Mouse (Mus musculus): ENCODE data around the gene 0610030E20Rik. TPM values are rescaled to one million over a fixed set of nuclear protein-coding genes. Genes with fewer than 3 reads are reported as not detected.

Gene 0610030E20Rik
- total RNA-seq, 2 experiments from 2014 or later = 26.7 to 34.0 TPM

DNA sequence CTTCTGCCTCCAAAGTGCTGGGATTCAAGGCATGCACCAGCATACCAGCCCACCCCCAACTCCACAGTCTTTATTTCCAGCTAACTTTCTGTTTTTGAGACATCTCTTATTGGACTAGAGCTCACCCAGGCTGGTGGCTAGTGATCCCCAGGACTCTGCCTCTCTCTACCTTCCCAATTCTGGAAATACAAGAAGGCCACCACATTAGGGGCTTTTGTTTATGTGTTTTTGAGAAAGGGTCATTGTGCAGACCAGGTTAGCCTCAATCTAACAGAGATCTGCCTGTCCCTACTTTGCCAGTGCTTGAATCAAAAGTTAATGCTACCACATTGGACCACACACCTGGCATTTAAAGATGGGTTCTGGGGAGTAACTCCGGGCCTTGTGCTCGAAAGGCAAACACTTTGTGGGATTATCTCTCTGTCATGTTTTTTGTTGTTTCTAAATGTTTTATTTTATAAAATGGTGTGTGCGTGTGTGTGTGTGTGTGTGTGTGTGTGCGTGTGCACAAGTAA, 20.4 kb downstream of the 0610030E20Rik start:
- ATAC-seq (ENCODE audit: poor library complexity, severe bottlenecking) = no peak

- ATAC-seq (ENCODE audit: poor library complexity, severe bottlenecking) = no peak
Observed at GRCm38 (mm10) chr6:72369557-72369956, 22.4 kb downstream of the 0610030E20Rik start.

DNA sequence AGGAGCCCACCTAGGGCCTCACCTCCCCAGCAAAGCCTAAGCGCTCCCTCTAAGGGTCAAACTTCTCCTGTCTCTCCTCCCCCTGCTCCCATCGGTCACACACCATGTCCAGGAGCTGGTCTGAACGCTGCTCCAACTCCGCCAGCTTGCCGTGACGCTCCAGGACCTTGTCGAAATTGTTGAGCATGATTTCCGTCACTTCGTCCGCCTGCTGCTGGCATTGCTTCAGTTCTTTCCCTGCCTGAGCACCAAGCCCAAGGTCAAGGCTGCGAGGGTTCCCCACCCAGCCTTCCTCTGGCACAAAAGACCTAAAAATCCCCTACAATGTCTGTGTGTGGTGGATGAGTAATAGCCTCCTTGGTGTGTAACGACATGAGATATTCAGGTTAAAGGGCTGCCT, 23.0 kb downstream of the 0610030E20Rik start:
- no peak for ATAC-seq (ENCODE audit: poor library complexity, severe bottlenecking)

- no peak for ATAC-seq (ENCODE audit: poor library complexity, severe bottlenecking)
Observed at GRCm38 (mm10) chr6:72371147-72371546, 24.0 kb downstream of the 0610030E20Rik start.

DNA sequence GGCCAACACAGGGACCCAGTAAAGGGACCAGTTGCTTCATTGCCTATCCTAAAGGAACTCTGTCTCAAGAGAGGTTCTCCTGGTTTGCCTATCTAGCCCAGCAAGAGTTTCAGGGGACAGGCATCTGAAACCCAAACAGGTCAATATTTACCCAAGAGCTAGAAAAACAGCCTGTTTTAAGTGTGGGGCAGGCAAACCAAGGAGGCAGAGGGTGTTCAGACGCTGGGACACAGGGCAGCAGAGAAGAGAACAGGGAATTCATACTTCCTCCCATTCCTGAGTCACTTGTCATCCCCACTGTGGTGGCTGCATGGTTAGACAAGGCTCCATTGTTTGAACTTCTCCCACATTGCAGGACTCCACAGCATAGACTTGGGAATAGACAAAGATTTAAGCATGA, 24.5 kb downstream of the 0610030E20Rik start:
- no peak for ATAC-seq (ENCODE audit: poor library complexity, severe bottlenecking)

DNA sequence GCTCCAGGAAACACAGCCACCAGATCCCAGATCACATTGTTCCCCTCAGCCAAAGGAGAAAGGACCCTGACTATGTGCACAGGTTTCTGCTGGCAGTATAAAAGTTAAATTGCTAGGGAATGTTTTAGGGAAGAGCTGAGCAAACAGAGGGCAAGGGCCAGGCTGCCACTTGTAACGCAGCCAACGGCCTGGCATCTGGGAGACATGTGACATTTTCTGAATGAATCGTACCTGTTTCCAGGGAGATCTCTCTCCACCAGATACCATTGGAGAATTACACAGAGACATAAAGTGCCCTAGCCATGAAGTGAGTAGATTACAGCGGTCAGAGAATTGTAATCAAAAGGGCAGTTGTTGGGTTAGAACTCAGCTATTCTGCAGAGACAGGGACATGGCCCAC, 26.1 kb downstream of the 0610030E20Rik start:
- ATAC-seq (ENCODE audit: poor library complexity, severe bottlenecking) = no peak

DNA sequence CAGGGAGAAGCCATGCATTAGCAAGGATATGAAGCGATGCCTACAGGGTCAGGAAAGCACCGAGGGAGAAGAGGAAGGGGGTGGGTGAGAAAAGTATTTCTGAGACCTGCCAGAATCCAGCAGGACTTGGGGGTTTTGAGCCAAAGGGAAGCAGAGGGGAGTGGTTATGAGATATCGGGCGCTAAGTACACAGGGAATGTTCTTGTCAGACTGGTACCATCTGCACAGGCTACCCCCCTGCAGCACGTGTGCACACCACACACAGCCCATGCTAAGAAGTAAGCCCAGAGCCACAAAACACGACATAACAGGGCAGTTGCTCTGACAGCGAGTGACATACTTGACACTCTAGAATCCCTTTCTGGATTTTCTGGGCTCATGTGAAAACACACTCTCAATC, 27.1 kb downstream of the 0610030E20Rik start:
- ATAC-seq (ENCODE audit: poor library complexity, severe bottlenecking) = no peak

GRCm38 (mm10) chr6:72374820-72375563, 27.9 kb downstream of the 0610030E20Rik start:
- peak; percentile 78 for ATAC-seq (ENCODE audit: poor library complexity, severe bottlenecking)

DNA sequence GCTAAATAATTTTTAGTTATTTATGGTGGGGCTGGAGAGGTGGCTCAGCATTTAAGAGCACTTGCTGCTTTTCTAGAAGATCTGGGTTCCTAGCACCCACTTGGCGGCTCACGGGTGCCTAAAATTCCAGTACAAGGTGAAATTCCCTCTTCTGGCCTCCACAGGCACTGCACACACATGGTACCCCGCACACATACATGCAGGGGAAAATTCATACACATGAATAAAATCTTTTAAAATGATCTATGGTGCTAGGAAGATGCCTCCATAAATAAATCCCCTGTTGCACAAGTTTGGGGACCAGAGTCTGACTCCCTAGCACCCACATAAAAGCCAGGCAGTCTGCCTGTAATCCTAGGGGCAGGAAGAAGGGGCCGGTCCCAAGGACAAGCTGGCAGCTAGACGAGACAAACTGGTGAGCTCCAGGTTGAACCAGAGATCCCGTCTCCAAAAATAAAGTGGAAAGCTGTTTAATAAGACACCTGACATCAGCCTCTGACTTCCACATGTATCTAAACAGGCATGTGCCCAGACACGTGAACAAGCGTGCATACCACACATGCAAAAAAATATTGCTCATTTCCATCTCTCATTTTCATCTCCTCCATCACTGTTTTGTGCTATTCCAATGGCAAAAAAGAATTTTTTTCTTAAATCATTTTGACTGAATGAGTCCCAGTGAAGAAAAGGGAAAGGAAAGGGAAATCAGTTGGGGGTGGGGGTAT, 31.6 kb downstream of the 0610030E20Rik start:
- ATAC-seq (ENCODE audit: poor library complexity, severe bottlenecking) = no peak

DNA sequence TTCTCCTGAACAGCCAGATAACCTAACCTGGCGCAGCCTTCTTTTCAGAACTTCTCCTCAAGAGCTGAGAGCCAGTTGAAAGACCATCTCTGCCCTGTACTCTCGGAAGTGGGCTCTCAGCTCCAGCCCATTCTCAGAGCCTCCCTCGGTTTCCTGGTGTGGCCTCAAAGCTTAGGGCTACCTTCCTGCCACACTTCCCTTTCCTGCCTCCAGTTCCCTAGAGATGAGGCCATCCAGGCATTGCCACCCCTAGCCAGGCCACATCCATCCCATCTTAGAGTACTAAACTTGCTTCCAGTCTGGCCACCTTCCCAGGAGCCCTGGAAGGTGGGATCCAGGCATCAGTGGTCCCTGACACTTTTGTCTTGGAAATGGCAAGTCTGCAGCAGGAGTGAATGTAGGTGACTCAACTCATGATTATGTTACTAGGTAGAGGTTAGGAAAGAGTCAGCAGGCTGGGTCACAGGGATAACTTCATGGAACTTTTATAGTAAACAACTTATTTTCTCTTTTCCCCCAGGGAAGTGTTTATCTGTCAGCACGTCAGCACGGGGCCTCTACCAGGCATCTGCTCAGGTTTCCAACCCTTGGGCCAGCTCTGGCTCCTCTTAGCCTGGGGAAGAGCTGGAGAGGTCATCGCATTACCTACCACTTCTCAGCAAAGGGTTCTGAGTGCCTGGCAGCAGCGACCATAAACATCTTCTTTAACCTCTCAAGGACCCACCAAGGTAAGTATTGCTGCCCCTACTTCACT, 32.4 kb downstream of the 0610030E20Rik start:
- peak; percentile 0; the same call in 1 of the 2 replicates for ATAC-seq (ENCODE audit: poor library complexity, severe bottlenecking)

GRCm38 (mm10) chr6:72380131-72380770, 33.1 kb downstream of the 0610030E20Rik start, which contains the start of gene Vamp5:
TSS of gene Vamp5 (minus strand) at chr6:72380468.
- peak; percentile 94 for ATAC-seq (ENCODE audit: poor library complexity, severe bottlenecking)

- no peak for ATAC-seq (ENCODE audit: poor library complexity, severe bottlenecking)
Observed at GRCm38 (mm10) chr6:72382494-72382893, 35.4 kb downstream of the 0610030E20Rik start.

GRCm38 (mm10) chr6:72383142-72383820, 36.2 kb downstream of the 0610030E20Rik start:
- no peak for ATAC-seq (ENCODE audit: poor library complexity, severe bottlenecking)

GRCm38 (mm10) chr6:72383952-72384351, 36.8 kb downstream of the 0610030E20Rik start:
- no peak for ATAC-seq (ENCODE audit: poor library complexity, severe bottlenecking)

GRCm38 (mm10) chr6:72385258-72385657, 38.1 kb downstream of the 0610030E20Rik start:
- ATAC-seq (ENCODE audit: poor library complexity, severe bottlenecking) = no peak

- ATAC-seq (ENCODE audit: poor library complexity, severe bottlenecking) = no peak
Observed at GRCm38 (mm10) chr6:72386561-72386960, 39.4 kb downstream of the 0610030E20Rik start.

- no peak for ATAC-seq (ENCODE audit: poor library complexity, severe bottlenecking)
Observed at GRCm38 (mm10) chr6:72387816-72388215, 40.7 kb downstream of the 0610030E20Rik start.

DNA sequence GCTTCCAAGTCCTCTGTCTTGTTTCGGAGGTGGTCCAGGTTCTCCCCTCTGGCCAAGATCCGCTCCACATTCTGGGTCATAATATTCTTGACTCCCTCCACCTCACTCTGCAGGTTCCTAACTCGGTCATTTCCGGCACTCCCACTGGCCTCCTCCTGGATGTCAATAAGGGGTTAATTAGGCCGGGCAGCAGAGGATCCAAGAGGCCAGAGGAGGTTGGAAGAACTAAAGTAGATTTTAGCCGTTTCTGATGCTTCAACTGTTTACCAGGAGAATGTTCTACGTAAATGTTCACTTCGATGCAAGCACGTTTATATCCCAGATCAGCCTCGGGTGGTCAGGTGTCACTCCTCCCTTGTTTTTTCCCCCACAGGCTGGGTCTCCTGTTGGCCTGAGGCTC, 41.1 kb downstream of the 0610030E20Rik start:
- no peak for ATAC-seq (ENCODE audit: poor library complexity, severe bottlenecking)

GRCm38 (mm10) chr6:72388791-72389329, 41.7 kb downstream of the 0610030E20Rik start:
- no peak for ATAC-seq (ENCODE audit: poor library complexity, severe bottlenecking)

- ATAC-seq (ENCODE audit: poor library complexity, severe bottlenecking) = peak; percentile 67
Observed at GRCm38 (mm10) chr6:72389471-72389940, 42.4 kb downstream of the 0610030E20Rik start.

Data from megakaryocyte, adult 5-6 weeks (primary cell).